Mouse (Mus musculus) CH12F3 (cell line): Measurements from ENCODE around the gene Nyx.
"Not testable (repeated sequence)": the region's sequence is repeated elsewhere in the genome, so short reads cannot be mapped to it uniquely, and the experiment has no call there.

Source experiments
- in situ Hi-C: fragments of 300-500 bp; cut with MboI; formaldehyde crosslinking; loops from 2 replicates; pipeline ENCODE4 v1.14.3; 2020; ENCODE audit warnings: low sequenced_read_pairs

Gene Nyx

GRCm38 (mm10) chrX:13465810-13466209 lies at the start of gene Nyx:
Gene Nyx (plus strand): TSS chrX:13466110.
- in situ Hi-C loops, result loop anchor here (25.0 kb wide), 2 partner anchors 196 to 229 kb away; partner anchors contain the start of gene Gpr82

- in situ Hi-C loops, result no loop called here
Measured at GRCm38 (mm10) chrX:13422047-13422446, 43.9 kb upstream of the Nyx start.

GRCm38 (mm10) chrX:13431421-13431820 lies 34.5 kb upstream of the Nyx start:
- in situ Hi-C loops, result no loop called here

DNA sequence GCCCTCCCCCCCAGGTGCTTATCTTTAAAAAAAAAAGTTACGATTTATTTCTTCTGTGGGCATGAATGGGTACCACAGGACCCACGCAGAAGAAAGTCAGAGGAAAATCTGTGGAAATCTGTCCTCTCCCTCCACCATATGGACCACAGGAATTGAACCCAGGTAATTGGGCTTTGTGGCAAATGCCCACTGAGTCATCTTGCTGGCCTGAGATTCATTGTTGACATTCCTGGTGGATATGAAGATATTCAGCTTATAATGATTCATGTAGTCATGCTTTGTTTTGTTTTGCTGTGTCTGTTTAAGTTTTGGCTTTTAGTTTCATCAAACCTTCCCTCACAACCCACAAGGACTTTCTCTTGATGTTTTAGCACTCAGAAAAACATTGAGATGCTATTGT lies 29.9 kb upstream of the Nyx start:
- in situ Hi-C loops, result not testable (repeated sequence)

DNA sequence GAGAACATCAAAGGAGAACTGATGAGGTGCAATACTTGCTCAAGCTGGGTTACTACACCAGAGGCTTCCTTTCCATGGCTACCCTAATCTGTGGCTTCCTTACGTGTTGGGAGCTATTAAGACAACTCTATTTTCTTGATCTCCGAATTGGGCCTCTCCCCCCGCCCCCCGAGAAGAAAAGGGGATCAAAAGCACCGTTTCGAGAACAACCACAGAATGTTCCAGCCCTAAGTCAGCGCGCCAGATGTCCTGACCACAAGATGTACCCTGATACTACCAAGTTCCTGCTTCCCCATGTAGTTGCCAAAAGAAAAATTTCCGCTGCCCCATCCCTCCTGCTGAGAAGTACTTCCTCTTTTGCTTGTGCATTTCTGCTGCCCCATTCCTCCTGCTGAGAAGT lies 9.4 kb upstream of the Nyx start:
- in situ Hi-C loops, result loop anchor here (25.0 kb wide), 2 partner anchors 206 to 219 kb away; partner anchors contain the start of gene Gpr82

DNA sequence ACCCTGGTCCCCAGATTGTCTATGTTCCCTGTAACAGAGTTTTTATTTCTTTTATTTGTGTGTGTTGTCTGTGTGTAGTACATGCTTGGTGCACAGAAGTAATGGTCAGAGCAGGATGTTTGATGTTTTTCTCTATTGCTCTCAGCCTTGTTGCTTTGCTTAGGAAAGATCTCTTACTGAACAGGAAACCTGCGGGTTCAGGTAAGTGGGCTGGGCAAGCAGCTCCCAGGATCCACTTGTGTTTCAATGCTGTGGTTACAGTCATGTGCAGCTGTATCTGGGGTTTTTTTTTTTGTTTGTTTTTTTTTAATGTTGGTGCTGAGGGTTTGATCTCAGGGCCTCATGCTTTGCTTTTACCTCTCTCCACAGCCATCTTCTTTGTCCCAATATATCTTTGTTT lies 7.1 kb upstream of the Nyx start:
- in situ Hi-C loops, result loop anchor here (25.0 kb wide), 2 partner anchors 204 to 221 kb away; partner anchors contain the start of gene Gpr82

DNA sequence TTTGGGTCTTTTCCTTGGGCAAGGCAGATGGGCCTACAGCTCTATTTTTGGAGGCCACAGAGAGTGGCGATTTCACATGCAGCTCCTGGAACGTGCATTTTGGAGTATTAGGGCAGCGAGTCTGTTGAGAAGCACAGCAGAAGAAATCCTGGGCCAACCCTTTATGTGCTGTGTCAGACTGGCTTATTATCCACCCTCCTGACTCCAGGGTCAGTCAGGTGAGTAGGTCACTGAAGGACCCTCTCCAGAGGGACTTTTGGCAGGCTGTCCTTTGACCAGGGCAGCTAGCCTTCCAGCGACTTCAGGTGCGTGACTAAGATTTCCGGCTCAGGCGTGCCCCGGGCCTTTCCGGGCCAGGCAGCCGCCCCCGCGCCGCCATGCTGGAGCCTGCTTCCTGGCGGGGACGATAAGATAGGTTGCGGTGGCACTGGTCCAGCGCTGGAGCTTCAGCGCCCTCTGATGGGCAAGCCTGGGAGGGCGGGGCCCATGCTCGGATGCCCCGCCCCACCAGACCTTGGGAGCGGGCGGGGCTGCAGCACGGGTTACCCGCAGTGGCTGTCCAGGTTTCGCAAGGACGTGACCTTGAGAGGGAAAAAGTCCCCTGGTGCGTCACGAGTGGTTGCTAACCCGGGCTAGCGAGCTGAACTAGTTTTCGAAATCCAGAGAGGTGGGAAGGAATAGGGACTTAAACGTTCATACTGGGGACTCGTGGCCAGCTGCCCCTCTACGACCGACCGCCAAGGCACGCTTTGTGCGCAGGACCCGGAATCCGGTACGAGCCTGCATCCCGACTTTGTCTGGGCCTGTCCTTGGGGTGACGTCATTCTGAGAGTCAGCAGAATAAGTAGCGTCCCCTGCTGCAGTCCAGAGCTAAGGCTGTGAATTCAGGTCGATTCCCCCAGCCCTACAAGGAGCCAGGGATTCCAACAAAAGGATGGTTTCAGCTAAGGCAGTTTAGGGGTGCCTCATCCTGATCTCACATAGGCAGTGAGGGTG lies 4.3 kb upstream of the Nyx start:
- in situ Hi-C loops, result loop anchor here (25.0 kb wide), 2 partner anchors 201 to 224 kb away; partner anchors contain the start of gene Gpr82

DNA sequence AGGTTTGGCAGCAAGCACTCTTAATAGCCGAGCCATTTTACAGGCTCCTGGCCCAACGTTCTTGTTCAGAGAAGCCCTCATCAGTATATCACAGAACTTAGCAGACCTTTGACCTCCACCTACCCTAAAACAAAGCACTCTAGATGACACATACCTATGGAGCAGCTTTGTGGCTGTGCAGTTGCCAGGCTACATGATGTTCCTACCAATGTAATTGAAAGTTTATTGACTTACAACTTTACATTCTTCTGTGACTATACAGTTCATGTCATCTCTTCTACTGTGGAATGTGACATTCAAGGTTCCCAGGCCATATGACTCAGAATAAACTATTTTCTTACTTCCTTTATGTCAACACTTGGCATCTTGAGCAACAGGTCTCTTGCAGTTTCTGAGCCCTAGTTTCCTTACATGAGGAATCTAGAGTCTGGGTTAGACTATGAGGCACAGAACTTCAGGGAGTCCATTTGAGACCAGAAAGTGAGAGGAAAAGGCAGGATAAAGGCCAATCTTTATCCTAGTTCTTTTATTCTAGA lies 2.9 kb upstream of the Nyx start:
- in situ Hi-C loops, result loop anchor here (25.0 kb wide), 2 partner anchors 199 to 226 kb away; partner anchors contain the start of gene Gpr82

- in situ Hi-C loops, result loop anchor here (25.0 kb wide), 2 partner anchors 196 to 229 kb away; partner anchors contain the start of gene Gpr82
Measured at GRCm38 (mm10) chrX:13466681-13467080, 771 bp downstream of the Nyx start.

DNA sequence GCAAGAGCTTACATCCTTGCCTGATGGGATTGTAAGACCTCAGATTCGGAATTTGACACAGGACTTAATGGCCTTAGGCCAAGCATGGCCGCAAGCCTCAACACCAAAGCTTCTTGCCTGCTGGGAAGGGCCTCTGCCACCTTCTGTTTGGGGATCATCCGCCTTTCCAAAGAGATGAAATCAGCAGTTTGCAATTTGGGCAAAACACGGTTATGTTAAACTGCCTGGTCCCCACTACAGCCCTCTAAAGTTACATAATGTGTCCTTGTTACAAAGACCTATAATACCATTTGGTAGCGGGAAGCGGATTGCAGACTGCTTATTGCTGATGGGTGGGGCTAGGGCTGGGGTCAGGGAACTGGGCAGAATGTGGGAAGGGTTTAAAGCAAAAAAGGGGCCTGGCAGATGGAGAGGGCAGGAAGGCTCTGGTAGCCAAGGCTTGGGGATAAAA lies 1.2 kb downstream of the Nyx start:
- in situ Hi-C loops, result loop anchor here (25.0 kb wide), 2 partner anchors 195 to 230 kb away; partner anchors contain the start of gene Gpr82

DNA sequence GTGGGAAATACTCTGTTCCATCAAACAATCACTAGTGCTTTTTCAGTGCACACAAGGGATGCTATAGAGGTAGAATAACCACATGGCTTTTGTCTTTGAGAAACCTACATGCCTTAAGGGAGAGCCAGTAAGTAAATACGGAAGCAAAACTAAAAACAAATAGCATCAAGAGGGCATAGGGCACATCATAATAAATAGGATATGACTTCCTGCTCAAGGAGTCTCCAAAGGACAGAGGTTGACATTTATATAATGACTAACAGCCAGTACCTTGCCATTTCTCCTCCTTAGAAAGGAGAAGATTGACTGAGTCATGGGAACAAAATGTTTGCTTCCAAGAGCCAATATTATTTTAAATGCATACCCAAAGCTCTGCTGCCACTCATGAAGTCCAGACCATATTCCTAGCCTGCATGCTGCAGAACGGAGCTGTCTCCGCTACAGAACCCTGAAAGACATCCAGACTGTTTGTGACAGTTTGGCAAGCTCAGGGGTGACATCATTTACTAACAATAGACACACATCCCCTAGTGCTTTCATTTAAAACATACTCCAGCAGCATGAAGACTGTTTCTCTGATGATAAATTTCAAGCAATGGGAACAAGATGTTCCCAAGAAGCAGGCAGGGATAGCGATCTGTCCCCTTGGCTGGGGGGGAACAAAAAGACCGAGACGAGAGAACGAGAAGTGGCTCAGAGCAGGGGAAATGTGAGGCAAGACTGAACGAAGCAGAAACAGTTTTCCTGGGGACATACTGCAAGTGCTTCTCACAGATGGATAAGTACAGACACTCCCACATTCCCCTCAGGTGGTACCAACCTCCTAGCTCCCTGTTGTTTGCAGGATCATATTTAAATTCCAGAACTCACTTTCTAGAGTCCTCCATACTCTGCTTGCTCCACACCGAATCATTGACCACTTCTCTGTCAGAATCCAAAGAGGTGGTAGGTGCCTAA lies 3.5 kb downstream of the Nyx start:
- in situ Hi-C loops, result loop anchor here (25.0 kb wide), 2 partner anchors 193 to 232 kb away; partner anchors contain the start of gene Gpr82

DNA sequence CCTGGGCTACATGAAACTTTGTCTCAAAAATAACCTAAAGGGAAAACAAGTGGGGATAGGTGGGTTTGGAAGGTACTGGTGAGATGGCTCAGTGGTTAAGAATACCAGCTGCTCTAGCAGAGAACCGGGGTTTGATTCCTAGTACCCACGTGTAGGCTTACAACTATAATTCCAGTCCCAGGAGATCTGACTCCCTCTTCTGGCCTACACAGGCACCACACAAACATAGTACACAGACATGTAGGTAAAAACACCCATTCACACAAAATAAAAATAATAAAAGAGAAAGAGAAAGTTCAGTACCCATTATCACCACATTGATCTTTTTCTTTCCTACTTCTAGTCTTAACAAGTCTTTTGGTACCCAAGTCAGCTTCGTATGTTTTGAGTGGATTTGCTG lies 6.0 kb downstream of the Nyx start:
- in situ Hi-C loops, result loop anchor here (25.0 kb wide), 2 partner anchors 190 to 235 kb away; partner anchors contain the start of gene Gpr82

DNA sequence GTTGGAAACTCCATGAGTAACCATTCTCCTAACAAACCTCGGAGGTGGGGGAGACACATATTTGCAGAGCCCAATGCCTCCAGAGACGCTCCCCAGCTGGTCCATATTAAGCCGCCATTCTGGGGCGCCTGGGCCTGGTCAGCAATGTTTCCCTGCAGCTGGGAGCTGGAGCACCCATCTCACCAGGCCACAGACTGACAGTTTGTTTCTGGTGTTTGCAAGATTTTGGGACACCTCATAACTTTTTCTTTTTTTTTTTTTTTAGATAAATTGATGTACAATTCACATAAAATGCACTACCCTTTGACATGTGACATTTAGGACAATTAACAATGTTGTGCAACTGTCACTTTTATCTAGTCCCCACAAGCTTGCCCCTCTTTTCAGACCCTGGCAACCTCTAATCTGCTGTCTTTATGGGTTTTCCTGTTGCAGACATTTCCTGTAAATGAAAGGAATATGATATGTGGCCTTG lies 6.9 kb downstream of the Nyx start:
- in situ Hi-C loops, result loop anchor here (25.0 kb wide), 2 partner anchors 190 to 235 kb away; partner anchors contain the start of gene Gpr82

DNA sequence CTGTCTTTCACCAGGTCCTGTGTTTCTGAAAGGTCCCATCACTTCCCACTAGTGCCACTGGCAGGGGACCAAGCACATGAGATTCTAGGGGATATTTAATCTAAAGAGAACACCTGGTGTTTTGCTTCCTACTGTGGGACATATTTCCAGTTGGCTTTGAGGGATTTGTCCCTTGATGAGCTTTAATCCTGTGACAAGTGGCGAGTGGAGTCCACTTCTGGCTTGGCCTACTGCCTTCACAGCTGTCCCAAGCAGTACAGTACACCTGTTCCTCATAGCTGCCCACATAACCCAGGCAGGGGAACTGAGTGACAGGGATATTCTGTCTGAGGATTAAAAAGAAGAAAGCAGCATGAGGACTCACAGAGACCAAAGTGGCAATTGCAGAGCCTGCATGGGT lies 9.5 kb downstream of the Nyx start:
- in situ Hi-C loops, result no loop called here

DNA sequence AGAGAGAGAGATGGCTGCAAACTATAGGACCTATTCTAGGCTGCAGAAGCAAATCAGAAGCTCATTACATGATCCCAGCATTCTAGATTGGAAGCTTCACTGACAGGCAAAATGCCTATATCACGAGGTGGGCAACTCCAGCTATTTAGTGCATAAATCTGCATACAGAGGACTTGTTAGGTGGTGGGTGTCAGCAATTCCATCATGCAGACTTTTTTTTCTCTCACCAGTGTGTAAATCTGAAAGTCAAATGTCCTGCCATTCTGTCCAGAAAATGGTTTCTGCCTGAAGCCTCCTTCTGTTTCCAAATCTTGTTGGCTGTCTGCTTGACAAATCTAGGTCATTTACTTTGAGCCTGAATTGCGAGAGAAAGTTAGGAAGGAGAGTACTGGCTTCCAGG lies 11.7 kb downstream of the Nyx start:
- in situ Hi-C loops, result no loop called here

- in situ Hi-C loops, result no loop called here
Measured at GRCm38 (mm10) chrX:13478298-13478697, 12.4 kb downstream of the Nyx start.

DNA sequence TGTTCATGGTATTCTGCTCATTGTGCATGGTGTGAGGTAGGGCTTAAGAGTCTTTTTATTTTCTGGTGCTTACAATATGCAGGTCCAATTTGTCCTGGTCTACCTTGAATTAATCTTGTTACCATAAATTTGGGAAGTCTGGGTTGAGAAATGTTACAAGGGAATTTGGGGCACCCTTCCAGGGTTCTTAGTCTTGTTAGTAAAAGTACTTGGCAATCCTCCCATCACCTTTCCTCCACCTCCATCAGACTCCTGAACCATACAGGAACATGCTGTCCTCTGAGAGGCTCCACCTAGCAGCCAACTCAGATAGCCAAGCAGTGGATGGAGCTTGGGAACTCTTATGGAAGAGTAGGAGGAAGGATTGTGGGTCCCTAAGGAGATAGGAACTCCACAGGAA lies 13.7 kb downstream of the Nyx start:
- in situ Hi-C loops, result no loop called here

DNA sequence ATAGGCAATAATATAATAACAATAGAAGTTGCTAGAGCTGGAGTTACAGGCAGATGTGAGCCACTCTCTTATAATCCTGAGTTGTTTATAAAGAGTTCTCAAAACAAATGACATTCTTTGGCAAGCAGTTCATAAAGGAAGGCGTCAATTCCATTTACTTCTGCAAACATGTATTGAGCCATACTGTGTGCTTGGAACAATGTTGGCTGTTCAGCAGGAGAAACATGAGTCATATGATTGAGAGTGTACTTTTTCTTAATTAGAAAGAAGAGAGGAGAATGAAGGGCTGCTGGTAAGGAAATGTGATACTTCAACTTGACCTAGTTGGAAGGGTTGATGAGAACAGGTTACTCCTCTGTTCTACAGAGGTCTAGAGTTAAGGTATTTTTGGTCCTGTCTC lies 16.7 kb downstream of the Nyx start:
- in situ Hi-C loops, result no loop called here

DNA sequence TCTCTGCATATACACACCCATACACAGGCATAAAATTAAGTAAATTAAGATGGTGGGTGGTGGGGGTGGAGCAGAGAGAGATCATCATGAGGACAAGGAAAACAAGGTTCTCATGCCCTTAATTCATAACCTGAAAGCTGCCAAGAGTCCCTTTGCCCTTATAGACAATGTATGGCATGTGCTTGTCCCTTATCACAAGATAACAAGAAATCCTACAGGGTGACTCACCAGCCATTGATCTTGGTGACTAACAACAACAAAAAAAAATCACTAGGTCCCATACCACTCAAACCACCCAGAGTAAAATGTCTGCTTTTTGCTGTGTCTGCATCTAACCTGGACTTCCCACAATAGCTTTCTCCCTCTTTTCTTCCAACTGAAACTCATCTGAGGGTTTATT lies 18.5 kb downstream of the Nyx start:
- in situ Hi-C loops, result no loop called here

- in situ Hi-C loops, result no loop called here
Measured at GRCm38 (mm10) chrX:13489001-13489400, 23.1 kb downstream of the Nyx start.
